Mouse (Mus musculus): ENCODE measurements at regions not wholly inside any gene's neighbourhood (a gene's known extent, or its start where the extent isn't known, plus 50 kb on each side); places are given as distances from the start of the nearest gene placed in this dataset.

- 0 out of 2 replicates have a peak, but pooled peaks cover 3% of the 10 kb centered on the region for H3K27me3 ChIP-seq (ENCODE audit: control insufficient read depth, insufficient read depth, low read length)
- no peak overlapping the region for H3K4me3 ChIP-seq (replicated peaks; ENCODE audit: low read length)
- no peak overlapping the region for H3K9ac ChIP-seq (ENCODE audit: low read depth, low read length, severe bottlenecking)
- 19% methylated on average over 10 of the region's 10 CpGs for WGBS
- ATAC-seq (ENCODE audit: low FRiP score, low read depth) (peak; percentile 46), DNase-seq (ENCODE audit: low spot score) (peak; percentile 55)
- no peaks in the 10 kb centered on the region for H3K36me3 ChIP-seq (ENCODE audit: control insufficient read depth, insufficient read depth, low read length)
- H3K4me2 ChIP-seq (replicated peaks; ENCODE audit: low read depth, low read length, severe bottlenecking) = no peak overlapping the region
- TF ChIP-seq POLR2A (IDR thresholded peaks at IDR 0.05; ENCODE audit: borderline replicate concordance, extremely low read depth, insufficient read depth, insufficient read length) = no peak
- H3K27ac ChIP-seq (replicated peaks; ENCODE audit: low read depth, low read length) = peak overlapping the region; percentile 72
- no peaks in the 10 kb centered on the region for H3K9me3 ChIP-seq (ENCODE audit: control insufficient read depth, low read length)
- peaks cover 24% of the 10 kb centered on the region for H3K4me1 ChIP-seq (ENCODE audit: control insufficient read depth, insufficient read depth, low read length)
These were observed 71.4 kb downstream of the 2410131K14Rik start for GRCm38 (mm10) chr5:118316310-118317017.

GRCm38 (mm10) chr5:118318073-118318472 lies 73.0 kb downstream of the 2410131K14Rik start:
- WGBS = 70% methylated on average over 5 of the region's 5 CpGs
- Histone ChIP-seq H3K9ac (ENCODE audit: low read depth, low read length, severe bottlenecking) (no peak overlapping the region), H3K4me3 (replicated peaks; ENCODE audit: low read length) (no peak overlapping the region), H3K4me2 (replicated peaks; ENCODE audit: low read depth, low read length, severe bottlenecking) (0 out of 2 replicates have a peak overlapping the region, but pooled peaks have one; percentile 25), H3K9me3 (ENCODE audit: control insufficient read depth, low read length) (no peaks in the 10 kb centered on the region), H3K27ac (replicated peaks; ENCODE audit: low read depth, low read length) (0 out of 2 replicates have a peak overlapping the region, but pooled peaks have one; percentile 9), H3K4me1 (ENCODE audit: control insufficient read depth, insufficient read depth, low read length) (peaks cover 37% of the 10 kb centered on the region), H3K27me3 (ENCODE audit: control insufficient read depth, insufficient read depth, low read length) (0 out of 2 replicates have a peak, but pooled peaks cover 3% of the 10 kb centered on the region), H3K36me3 (ENCODE audit: control insufficient read depth, insufficient read depth, low read length) (no peaks in the 10 kb centered on the region)
- DNase-seq (ENCODE audit: low spot score) = no peak
- no peak for TF ChIP-seq POLR2A (IDR thresholded peaks at IDR 0.05; ENCODE audit: borderline replicate concordance, extremely low read depth, insufficient read depth, insufficient read length)
- ATAC-seq (ENCODE audit: low FRiP score, low read depth) = no peak

GRCm38 (mm10) chr5:118318883-118319282 lies 73.9 kb downstream of the 2410131K14Rik start:
- Histone ChIP-seq H3K9ac (ENCODE audit: low read depth, low read length, severe bottlenecking) (peak overlapping the region; percentile 28; the same call in 1 of the 2 replicates), H3K36me3 (ENCODE audit: control insufficient read depth, insufficient read depth, low read length) (no peaks in the 10 kb centered on the region), H3K4me1 (ENCODE audit: control insufficient read depth, insufficient read depth, low read length) (peaks cover 37% of the 10 kb centered on the region), H3K4me2 (replicated peaks; ENCODE audit: low read depth, low read length, severe bottlenecking) (peak overlapping the region; percentile 37), H3K27ac (replicated peaks; ENCODE audit: low read depth, low read length) (0 out of 2 replicates have a peak overlapping the region, but pooled peaks have one; percentile 33), H3K9me3 (ENCODE audit: control insufficient read depth, low read length) (no peaks in the 10 kb centered on the region), H3K27me3 (ENCODE audit: control insufficient read depth, insufficient read depth, low read length) (0 out of 2 replicates have a peak, but pooled peaks cover 3% of the 10 kb centered on the region), H3K4me3 (replicated peaks; ENCODE audit: low read length) (no peak overlapping the region)
- no peak for ATAC-seq (ENCODE audit: low FRiP score, low read depth)
- WGBS = 11% methylated on average over 13 of the region's 15 CpGs
- TF ChIP-seq POLR2A (IDR thresholded peaks at IDR 0.05; ENCODE audit: borderline replicate concordance, extremely low read depth, insufficient read depth, insufficient read length) = no peak
- no peak for DNase-seq (ENCODE audit: low spot score)

- no peak overlapping the region for H3K4me3 ChIP-seq (replicated peaks; ENCODE audit: low read length)
- no peaks in the 10 kb centered on the region for H3K9me3 ChIP-seq (ENCODE audit: control insufficient read depth, low read length)
- WGBS = 28% methylated on average over 18 of the region's 18 CpGs
- H3K27ac ChIP-seq (replicated peaks; ENCODE audit: low read depth, low read length) = peak overlapping the region; percentile 69
- no peaks in the 10 kb centered on the region for H3K36me3 ChIP-seq (ENCODE audit: control insufficient read depth, insufficient read depth, low read length)
- 0 out of 2 replicates have a peak, but pooled peaks cover 3% of the 10 kb centered on the region for H3K27me3 ChIP-seq (ENCODE audit: control insufficient read depth, insufficient read depth, low read length)
- no peak overlapping the region for H3K9ac ChIP-seq (ENCODE audit: low read depth, low read length, severe bottlenecking)
- H3K4me1 ChIP-seq (ENCODE audit: control insufficient read depth, insufficient read depth, low read length) = peaks cover 36% of the 10 kb centered on the region
- no peak for TF ChIP-seq POLR2A (IDR thresholded peaks at IDR 0.05; ENCODE audit: borderline replicate concordance, extremely low read depth, insufficient read depth, insufficient read length)
- H3K4me2 ChIP-seq (replicated peaks; ENCODE audit: low read depth, low read length, severe bottlenecking) = no peak overlapping the region
- DNase-seq (ENCODE audit: low spot score) = peak; percentile 90
- ATAC-seq (ENCODE audit: low FRiP score, low read depth) = peak; percentile 82
These were observed 76.9 kb downstream of the 2410131K14Rik start for GRCm38 (mm10) chr5:118321719-118322455.

GRCm38 (mm10) chr5:118323151-118323550 lies 78.1 kb downstream of the 2410131K14Rik start:
- H3K4me3 ChIP-seq (replicated peaks; ENCODE audit: low read length) = no peak overlapping the region
- 0 out of 2 replicates have a peak, but pooled peaks cover 3% of the 10 kb centered on the region for H3K27me3 ChIP-seq (ENCODE audit: control insufficient read depth, insufficient read depth, low read length)
- H3K9ac ChIP-seq (ENCODE audit: low read depth, low read length, severe bottlenecking) = no peak overlapping the region
- H3K36me3 ChIP-seq (ENCODE audit: control insufficient read depth, insufficient read depth, low read length) = no peaks in the 10 kb centered on the region
- H3K4me1 ChIP-seq (ENCODE audit: control insufficient read depth, insufficient read depth, low read length) = peaks cover 33% of the 10 kb centered on the region
- no peak overlapping the region for H3K27ac ChIP-seq (replicated peaks; ENCODE audit: low read depth, low read length)
- WGBS = 85% methylated on average over 2 of the region's 2 CpGs
- DNase-seq (ENCODE audit: low spot score) (no peak), ATAC-seq (ENCODE audit: low FRiP score, low read depth) (no peak)
- H3K4me2 ChIP-seq (replicated peaks; ENCODE audit: low read depth, low read length, severe bottlenecking) = no peak overlapping the region
- H3K9me3 ChIP-seq (ENCODE audit: control insufficient read depth, low read length) = no peaks in the 10 kb centered on the region
- no peak for TF ChIP-seq POLR2A (IDR thresholded peaks at IDR 0.05; ENCODE audit: borderline replicate concordance, extremely low read depth, insufficient read depth, insufficient read length)
